Mouse (Mus musculus): ENCODE data around the gene Pdpk1.
A peak's percentile ranks its signal among the peaks of the same experiment; 100 is the strongest.

The Pdpk1 gene

DNA sequence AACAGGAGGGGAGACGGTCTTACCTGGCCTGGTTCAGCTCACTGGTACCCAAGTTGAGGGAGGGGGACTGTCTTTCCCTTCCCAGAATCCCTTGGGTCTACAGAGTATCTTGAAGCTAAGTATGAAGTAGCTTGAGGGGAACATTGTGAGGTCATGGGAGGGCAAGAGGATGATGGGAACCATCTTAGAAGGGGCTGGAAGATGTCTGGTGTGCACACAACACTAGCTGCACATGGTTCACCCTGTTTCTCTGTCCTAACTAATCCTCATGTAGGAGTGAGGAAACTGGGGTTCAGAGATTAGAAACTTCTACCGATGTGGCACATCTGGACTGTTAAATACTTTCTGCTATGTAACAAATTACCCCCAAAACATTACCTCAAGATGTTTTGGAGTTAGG, at the start of gene Pdpk1:
TSS of gene Pdpk1 (minus strand) at position 101 of the 400 bp plus-strand sequence.
- no peak for DNase-seq

GRCm38 (mm10) chr17:24199741-24200140, 49.0 kb upstream of the Pdpk1 start:
- peak in 1 of 2 experiments; percentile 28 for DNase-seq

- no peak for DNase-seq
Measured at GRCm38 (mm10) chr17:24199252-24199651, 48.5 kb upstream of the Pdpk1 start.

DNA sequence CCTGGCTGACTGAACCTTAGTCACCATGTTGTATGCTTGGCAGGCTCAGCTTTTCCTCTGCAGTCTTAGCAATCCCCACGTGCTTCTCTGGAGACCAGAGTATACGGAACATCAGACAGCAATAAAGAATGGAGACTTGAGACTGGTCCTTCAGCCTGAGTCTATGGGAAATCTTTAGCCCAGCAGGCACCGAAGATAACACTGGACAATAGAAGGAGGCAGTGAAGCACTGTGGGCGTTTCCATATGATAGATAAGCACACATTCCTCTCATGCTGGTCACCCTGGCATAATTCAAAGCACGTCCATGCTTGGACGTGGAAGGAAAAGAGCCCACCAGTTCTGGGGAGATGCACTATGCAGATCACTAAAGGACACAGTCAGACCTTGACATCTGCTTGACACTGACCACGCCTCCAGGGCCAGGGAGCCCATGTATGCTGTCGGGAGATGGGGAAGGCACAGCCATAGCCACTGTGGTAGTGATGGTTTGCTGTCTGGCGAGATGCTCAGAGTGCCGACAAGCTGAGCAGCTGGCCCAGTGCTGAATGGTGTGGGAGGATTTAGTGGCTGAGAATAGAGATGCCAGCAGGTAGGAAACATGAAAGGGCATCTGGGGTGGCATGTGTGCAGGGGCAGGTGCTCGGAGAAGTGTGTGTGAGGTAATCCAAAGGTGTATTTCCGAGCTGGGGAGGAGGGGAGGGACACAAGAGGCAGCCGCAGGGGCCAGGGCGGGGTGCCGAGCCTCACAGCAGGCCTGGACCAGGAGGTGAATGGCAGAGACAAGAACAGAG, 46.5 kb upstream of the Pdpk1 start:
- DNase-seq = no peak

DNA sequence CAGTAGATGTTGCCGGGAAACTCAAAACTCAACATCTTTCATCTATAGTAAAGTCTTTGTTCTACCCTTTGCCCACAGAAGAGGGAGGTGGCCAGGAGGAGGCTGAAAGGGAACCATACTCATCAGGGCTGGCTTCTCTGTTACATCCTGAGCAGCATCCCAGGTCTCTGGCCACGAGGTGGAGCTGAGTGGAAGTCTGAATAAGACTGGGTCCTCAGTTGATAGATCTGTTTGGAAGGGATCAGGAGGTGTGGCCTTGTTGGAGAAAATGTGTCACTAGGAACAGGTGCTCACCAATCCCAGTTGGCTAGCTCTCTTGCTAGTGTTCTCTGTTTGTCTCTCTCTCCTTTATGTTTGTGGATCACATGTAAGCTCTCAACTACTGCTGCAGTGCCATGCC, 44.6 kb upstream of the Pdpk1 start:
- DNase-seq = no peak

DNA sequence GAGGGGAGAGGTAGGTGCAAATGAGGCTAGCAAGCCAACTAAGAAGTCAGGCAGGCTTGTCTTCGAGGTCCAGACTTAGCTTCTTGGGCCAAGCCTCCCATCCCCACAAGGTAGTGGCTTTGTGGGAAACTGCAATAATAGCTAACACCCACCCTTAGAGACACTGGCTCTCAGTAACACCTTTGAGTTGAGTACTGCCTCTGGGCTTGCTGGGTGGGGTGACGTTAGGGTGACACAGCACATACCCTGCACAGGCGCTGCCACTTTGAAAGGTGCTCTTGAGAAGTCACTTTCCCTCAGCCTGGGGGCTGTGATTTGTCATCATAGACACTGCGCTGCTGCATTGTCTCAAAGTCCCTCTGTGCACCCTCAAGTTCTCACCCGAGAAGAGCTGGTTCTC, 43.0 kb upstream of the Pdpk1 start:
- DNase-seq = no peak

- DNase-seq = no peak
Measured at GRCm38 (mm10) chr17:24193268-24193667, 42.5 kb upstream of the Pdpk1 start.

GRCm38 (mm10) chr17:24192848-24193247, 42.1 kb upstream of the Pdpk1 start:
- DNase-seq = no peak

GRCm38 (mm10) chr17:24191481-24191880, 40.8 kb upstream of the Pdpk1 start:
- DNase-seq = no peak

GRCm38 (mm10) chr17:24190934-24191333, 40.2 kb upstream of the Pdpk1 start:
- DNase-seq = no peak

- DNase-seq = no peak
Measured at GRCm38 (mm10) chr17:24174259-24174658, 23.5 kb upstream of the Pdpk1 start.

DNA sequence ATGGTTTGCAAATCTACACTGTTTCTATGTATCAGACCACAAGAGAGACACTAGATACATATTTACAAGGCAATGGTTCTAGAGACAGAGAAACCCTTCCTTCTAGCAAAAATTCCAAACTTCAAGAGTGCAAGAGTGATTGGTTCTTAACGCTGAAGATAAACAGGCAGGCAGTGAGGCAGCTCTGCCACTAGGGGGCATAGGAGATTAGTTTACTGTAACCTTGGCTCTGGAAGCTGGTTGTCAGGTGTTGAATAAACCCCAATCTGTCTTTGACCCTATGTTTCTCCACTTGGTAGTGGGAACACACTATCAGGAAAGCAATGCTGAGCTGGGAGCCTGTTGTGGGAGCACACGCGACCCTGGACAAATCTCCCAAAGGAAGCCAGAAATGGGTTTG, 22.7 kb upstream of the Pdpk1 start:
- DNase-seq = peak in 1 of 2 experiments; percentile 76

- no peak for DNase-seq
Measured at GRCm38 (mm10) chr17:24171738-24172137, 21.0 kb upstream of the Pdpk1 start.

- DNase-seq = no peak
Measured at GRCm38 (mm10) chr17:24170729-24171128, 20.0 kb upstream of the Pdpk1 start.

DNA sequence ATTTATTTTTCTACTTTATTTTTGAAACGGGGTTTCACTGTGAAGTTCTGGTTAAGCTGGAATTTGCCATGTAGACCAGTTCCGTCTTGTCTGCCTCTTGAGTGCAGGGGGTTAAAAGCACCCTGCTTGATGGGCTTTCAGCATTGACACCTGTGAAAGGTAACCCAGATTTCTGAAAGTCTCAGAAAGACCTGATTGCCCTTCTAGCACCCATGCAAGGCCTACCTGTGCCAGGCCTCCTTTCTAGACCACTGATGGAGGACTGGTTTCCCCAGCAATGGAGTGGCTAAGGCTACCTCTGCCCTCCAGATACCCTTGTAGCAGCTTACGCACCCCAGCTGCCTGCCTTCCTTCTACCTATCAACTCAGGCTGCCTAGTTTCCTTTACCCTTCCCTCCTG, 19.4 kb upstream of the Pdpk1 start:
- DNase-seq = no peak

DNA sequence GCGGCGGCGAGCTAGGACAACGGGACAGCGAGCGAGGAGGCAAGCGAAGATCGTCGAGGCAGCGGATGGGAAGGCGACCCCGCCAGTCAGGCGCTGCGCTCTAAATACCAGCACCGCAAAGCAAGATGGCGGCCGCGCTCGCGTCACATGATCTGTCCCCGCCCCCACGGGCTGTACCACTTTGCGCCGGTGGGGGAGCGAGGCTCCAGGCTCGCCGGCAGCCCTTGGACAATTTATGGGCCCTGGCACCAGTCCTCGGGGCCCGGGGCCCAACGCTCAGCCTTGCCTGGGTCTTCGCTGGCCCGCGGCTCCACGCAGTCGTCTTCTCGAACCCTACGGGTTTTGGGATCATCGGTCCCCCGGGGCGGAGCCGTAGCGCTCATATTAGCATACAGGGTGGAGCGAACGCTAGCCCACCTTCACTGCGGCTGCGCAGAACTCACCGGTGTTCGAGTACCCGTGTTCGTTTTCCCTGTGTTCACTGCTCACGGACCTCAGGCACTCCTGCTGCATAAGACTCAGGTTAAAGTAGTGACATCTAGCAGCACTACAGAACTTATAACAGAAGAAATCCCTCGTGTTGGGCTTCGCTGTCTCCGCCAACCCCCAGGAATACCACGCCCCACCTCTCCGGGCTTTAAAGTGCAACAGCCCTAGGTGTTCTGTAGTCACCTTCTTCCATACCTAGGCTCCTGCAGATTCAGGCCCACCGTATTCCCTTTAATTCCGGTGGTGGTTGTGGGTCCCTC, 18.8 kb upstream of the Pdpk1 start, which contains the start of gene Atp6v0c:
TSS of gene Atp6v0c (minus strand) at position 386 of the 749 bp plus-strand sequence.
- peak; percentile 95 to 97 for DNase-seq

- DNase-seq = peak; percentile 49 to 63
Measured at GRCm38 (mm10) chr17:24168590-24169277, 18.0 kb upstream of the Pdpk1 start.

GRCm38 (mm10) chr17:24167891-24168505, 17.3 kb upstream of the Pdpk1 start:
- peak in 1 of 2 experiments; percentile 28 for DNase-seq

- DNase-seq = peak in 1 of 2 experiments; percentile 45
Measured at GRCm38 (mm10) chr17:24167120-24167519, 16.4 kb upstream of the Pdpk1 start.

DNA sequence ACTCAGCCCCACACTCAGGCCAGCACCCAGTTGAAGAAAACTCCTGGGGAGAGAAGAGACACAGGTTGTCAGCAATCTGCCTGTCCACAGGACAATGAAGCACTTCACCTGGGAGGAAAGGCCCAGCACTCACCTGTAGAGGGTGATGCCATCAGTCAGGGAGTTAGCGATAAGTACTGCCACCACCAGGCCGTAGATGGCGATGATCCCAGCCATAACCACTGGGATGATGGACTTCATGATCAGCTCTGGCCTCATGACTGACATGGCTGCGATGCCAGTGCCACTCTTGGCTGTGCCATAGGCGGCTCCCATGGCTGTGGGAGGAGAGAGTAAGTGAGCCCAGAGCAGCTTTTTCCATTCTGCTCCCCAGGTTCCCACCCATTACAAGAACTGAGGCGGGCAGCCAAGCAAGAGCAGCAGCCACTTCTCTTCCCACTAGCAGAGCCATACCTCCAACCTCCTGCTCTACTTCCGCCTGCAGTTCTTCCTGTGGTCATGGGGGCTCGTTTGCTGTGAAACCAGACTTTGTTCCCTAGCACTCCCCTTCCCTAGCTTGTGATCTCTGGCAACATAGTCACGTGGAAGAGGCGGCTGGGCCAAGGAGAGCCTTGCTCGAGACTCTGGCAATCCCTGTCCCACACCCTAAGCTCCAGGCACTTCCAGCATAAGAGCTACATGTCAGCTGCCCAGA, 14.0 kb upstream of the Pdpk1 start:
- peak; percentile 76 to 82 for DNase-seq

DNA sequence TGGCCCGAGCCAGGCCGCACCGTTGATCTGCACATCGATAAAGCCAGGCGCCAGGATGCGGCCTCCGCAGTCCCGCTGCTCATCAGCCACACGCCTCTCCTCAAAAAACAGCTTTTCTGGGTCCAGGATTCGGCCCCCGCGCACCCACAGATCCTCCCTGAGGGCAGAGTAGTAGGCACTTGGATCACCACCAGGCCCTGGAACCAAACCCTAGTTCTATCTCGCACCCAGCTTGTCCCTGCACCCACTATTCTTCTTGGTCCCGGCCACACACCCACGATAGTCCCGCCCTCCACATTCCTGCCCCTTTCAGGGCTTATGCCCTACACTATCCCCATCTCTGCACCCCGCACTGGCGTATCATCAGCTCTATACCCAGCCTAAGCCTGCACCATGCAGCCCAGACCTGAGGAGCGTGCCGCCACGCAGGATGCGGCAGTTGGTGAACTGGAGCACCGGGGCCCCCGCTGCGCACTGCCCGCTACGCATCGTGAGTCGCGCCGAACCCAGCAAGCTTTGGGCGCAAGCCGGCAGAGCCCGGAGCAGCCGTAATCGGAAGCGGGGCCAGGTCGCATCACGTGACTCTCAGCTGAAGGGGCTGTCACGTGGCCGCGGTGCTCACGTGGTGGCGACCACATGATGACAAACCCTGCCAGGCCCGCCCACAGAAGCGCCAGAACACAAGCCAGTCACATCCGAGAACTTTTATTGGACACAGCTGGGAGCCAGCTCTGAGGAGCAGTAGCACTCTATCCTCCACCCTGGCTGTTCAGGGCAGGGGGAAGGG, 12.6 kb upstream of the Pdpk1 start, which contains the start of gene Amdhd2:
TSS of gene Amdhd2 (minus strand) at position 591 of the 787 bp plus-strand sequence.
- peak; percentile 97 to 99 for DNase-seq
